Mouse (Mus musculus) spleen, adult 2 months (tissue): ENCODE data around the gene Klhl23.

Source experiments
- CTCF ChIP-seq: fragments of 200-500 bp; IDR thresholded peaks from 2 replicates; pipeline ENCODE4 v1.5.1; 2011; ENCODE audit warnings: mild to moderate bottlenecking, inconsistent platforms; ENCODE audit not compliant: insufficient read depth, insufficient read length, insufficient replicate concordance; ENCODE audit errors: extremely low read depth
- POLR2A ChIP-seq: fragments of 200-500 bp; IDR thresholded peaks from 2 replicates; pipeline ENCODE4 v1.6.1; 2011; ENCODE audit warnings: low read depth, low read length, inconsistent platforms

- TF ChIP-seq POLR2A (no peak), CTCF (no peak)
These were observed 4.6 kb downstream of the Klhl23 start for GRCm38 (mm10) chr2:69826380-69826779.
